Mouse (Mus musculus) kidney, postnatal 10 days (tissue): ENCODE data around the gene Ep400.
"Not testable (repeated sequence)": the region's sequence is repeated elsewhere in the genome, so short reads cannot be mapped to it uniquely, and the experiment has no call there.

Experiments used
- DNase-seq: peaks from one replicate; pipeline ENCODE4 v3.0.0; 2021; ENCODE audit warnings: mixed read lengths

The Ep400 gene

GRCm38 (mm10) chr5:110779276-110779997 lies 8.9 kb upstream of the Ep400 start:
- no peak for DNase-seq

GRCm38 (mm10) chr5:110778263-110778662 lies 7.7 kb upstream of the Ep400 start:
- DNase-seq = no peak

- DNase-seq = no peak
These were observed 5.6 kb upstream of the Ep400 start for GRCm38 (mm10) chr5:110776141-110776540.

GRCm38 (mm10) chr5:110774511-110774910 lies 4.0 kb upstream of the Ep400 start:
- no peak for DNase-seq

- not testable (repeated sequence) for DNase-seq
These were observed 2.4 kb upstream of the Ep400 start for GRCm38 (mm10) chr5:110772945-110773344.

- DNase-seq = peak; percentile 79
These were observed 479 bp downstream of the Ep400 start for GRCm38 (mm10) chr5:110770031-110770445.

- no peak for DNase-seq
These were observed 1.2 kb downstream of the Ep400 start for GRCm38 (mm10) chr5:110769272-110769671.

- DNase-seq = no peak
These were observed 6.6 kb downstream of the Ep400 start for GRCm38 (mm10) chr5:110763890-110764289.

- no peak for DNase-seq
These were observed 25.5 kb downstream of the Ep400 start for GRCm38 (mm10) chr5:110745021-110745420.

GRCm38 (mm10) chr5:110739496-110740275 lies 30.8 kb downstream of the Ep400 start:
- no peak for DNase-seq

- no peak for DNase-seq
These were observed 34.9 kb downstream of the Ep400 start for GRCm38 (mm10) chr5:110735606-110736005.

- no peak for DNase-seq
These were observed 37.2 kb downstream of the Ep400 start for GRCm38 (mm10) chr5:110733231-110733823.

- no peak for DNase-seq
These were observed 39.3 kb downstream of the Ep400 start for GRCm38 (mm10) chr5:110731227-110731626.

GRCm38 (mm10) chr5:110727850-110728249 lies 42.7 kb downstream of the Ep400 start:
- DNase-seq = no peak

- DNase-seq = no peak
These were observed 47.0 kb downstream of the Ep400 start for GRCm38 (mm10) chr5:110723543-110723942.

- not testable (repeated sequence) for DNase-seq
These were observed 49.1 kb downstream of the Ep400 start for GRCm38 (mm10) chr5:110721463-110721862.

- DNase-seq = no peak
These were observed 59.1 kb downstream of the Ep400 start for GRCm38 (mm10) chr5:110711455-110711854.

- DNase-seq = no peak
These were observed 61.3 kb downstream of the Ep400 start for GRCm38 (mm10) chr5:110709256-110709655.

- no peak for DNase-seq
These were observed 66.5 kb downstream of the Ep400 start for GRCm38 (mm10) chr5:110704004-110704403.

- DNase-seq = no peak
These were observed 71.9 kb downstream of the Ep400 start for GRCm38 (mm10) chr5:110698617-110699016.

GRCm38 (mm10) chr5:110682041-110682440 lies 88.5 kb downstream of the Ep400 start:
- DNase-seq = no peak

- DNase-seq = no peak
These were observed 104.9 kb downstream of the Ep400 start for GRCm38 (mm10) chr5:110665486-110666121.

GRCm38 (mm10) chr5:110664750-110665269 lies 105.7 kb downstream of the Ep400 start:
- no peak for DNase-seq
